Mouse (Mus musculus) myocyte (in vitro differentiated cells): ENCODE data around the gene Maneal. TPM values are rescaled to one million over a fixed set of nuclear protein-coding genes. Genes with fewer than 3 reads are reported as not detected.

Source experiments
- H3K27me3 ChIP-seq: one replicate; pipeline ENCODE4 v1.6.1; 2011; ENCODE audit not compliant: control insufficient read depth, insufficient read depth, insufficient read length
- H3K36me3 ChIP-seq: one replicate; pipeline ENCODE4 v1.6.1; 2011; ENCODE audit not compliant: control insufficient read depth, insufficient read depth
- H3K4me2 ChIP-seq: one replicate; pipeline ENCODE4 v1.6.1; 2011; ENCODE audit warnings: low read depth, control low read depth
- H3K4me3 ChIP-seq: one replicate; pipeline ENCODE4 v1.5.1; 2011; ENCODE audit warnings: mild to moderate bottlenecking, control low read depth, moderate library complexity
- H3K79me2 ChIP-seq: one replicate; pipeline ENCODE4 v1.6.1; 2011; ENCODE audit not compliant: control insufficient read depth, insufficient read depth
- H3ac ChIP-seq: one replicate; pipeline ENCODE4 v1.6.1; 2011; ENCODE audit not compliant: control insufficient read depth, insufficient read length
- CEBPB ChIP-seq: IDR thresholded peaks from 2 replicates; pipeline ENCODE4 v1.6.1; 2011; ENCODE audit warnings: mild to moderate bottlenecking, moderate library complexity; ENCODE audit not compliant: poor library complexity, insufficient read depth, severe bottlenecking
- E2F4 ChIP-seq: IDR thresholded peaks from one replicate; pipeline ENCODE4 v1.6.1; 2011; ENCODE audit warnings: mild to moderate bottlenecking, control low read depth, moderate library complexity; ENCODE audit not compliant: insufficient read depth
- MAX ChIP-seq: IDR thresholded peaks from one replicate; pipeline ENCODE4 v1.6.1; 2011; ENCODE audit warnings: low read depth, mild to moderate bottlenecking, control low read depth
- MYOD1 ChIP-seq, 3 experiments: IDR thresholded peaks; one replicate each; pipeline ENCODE4 v1.6.1; 2011; ENCODE audit warnings: control low read depth in 2 of 3, low read depth in 2 of 3, mild to moderate bottlenecking in 2 of 3, moderate library complexity in 1 of 3; ENCODE audit not compliant: insufficient read length in 2 of 3, control insufficient read depth in 1 of 3
- MYOG ChIP-seq, 3 experiments: IDR thresholded peaks; one replicate each; pipeline ENCODE4 v1.6.1; 2011; ENCODE audit warnings: control low read depth in 2 of 3, low read depth in 2 of 3, mild to moderate bottlenecking in 2 of 3; ENCODE audit not compliant: insufficient read length in 2 of 3, control insufficient read depth in 1 of 3, insufficient read depth in 1 of 3
- POLR2A ChIP-seq: IDR thresholded peaks from one replicate; pipeline ENCODE4 v1.6.1; 2011; ENCODE audit warnings: low read depth, mild to moderate bottlenecking, control low read depth, moderate library complexity; ENCODE audit not compliant: insufficient read length
- POLR2AphosphoS2 ChIP-seq: IDR thresholded peaks from one replicate; pipeline ENCODE4 v1.6.1; 2011; ENCODE audit warnings: low read depth, control low read depth; ENCODE audit not compliant: insufficient read length
- REST ChIP-seq: IDR thresholded peaks from one replicate; pipeline ENCODE4 v1.6.1; 2011; ENCODE audit warnings: mild to moderate bottlenecking, control low read depth, moderate library complexity; ENCODE audit not compliant: insufficient read depth, insufficient read length
- SRF ChIP-seq: IDR thresholded peaks from one replicate; pipeline ENCODE4 v1.6.1; 2011; ENCODE audit warnings: low read depth; ENCODE audit not compliant: control insufficient read depth, insufficient read length
- TCF12 ChIP-seq: IDR thresholded peaks from one replicate; pipeline ENCODE4 v1.6.1; 2011; ENCODE audit warnings: mild to moderate bottlenecking, control low read depth; ENCODE audit not compliant: poor library complexity, insufficient read depth, severe bottlenecking
- TCF3 ChIP-seq: IDR thresholded peaks from one replicate; pipeline ENCODE4 v1.6.1; 2011; ENCODE audit warnings: low read depth, control low read depth; ENCODE audit not compliant: insufficient read length
- USF1 ChIP-seq: IDR thresholded peaks from one replicate; pipeline ENCODE4 v1.6.1; 2011; ENCODE audit warnings: low read depth, mild to moderate bottlenecking, control low read depth, moderate library complexity
- polyA plus RNA-seq: library from polyadenylated mRNA; unstranded; fragments of >200 nt; fragmentation: generic; extraction: Trizol; gene quantifications from one replicate; pipeline ENCODE4 v1.2.1, GENCODE M21; 2012; ENCODE audit warnings: missing spikeins

Maneal gene
- polyA plus RNA-seq, 1 experiment = not detected

GRCm38 (mm10) chr4:124838035-124838700 lies 23.8 kb downstream of the Maneal start:
- H3K27me3 ChIP-seq = no peaks in the 10 kb centered on the region
- no peak overlapping the region for H3K4me2 ChIP-seq
- no peaks in the 10 kb centered on the region for H3K79me2 ChIP-seq
- no peak overlapping the region for H3K4me3 ChIP-seq
- no peak overlapping the region for H3ac ChIP-seq
- TF ChIP-seq USF1 (no peak), REST (no peak), MAX (no peak), MYOD1 (IDR thresholded peaks at IDR 0.05; ENCODE audit: control insufficient read depth in 1 of 3, insufficient read length in 2 of 3, low read depth in 2 of 3) (no peak), CEBPB (no peak), POLR2A (no peak), E2F4 (no peak), POLR2AphosphoS2 (no peak), SRF (no peak), TCF3 (no peak), MYOG (IDR thresholded peaks at IDR 0.05; ENCODE audit: control insufficient read depth in 1 of 3, insufficient read depth in 1 of 3, insufficient read length in 2 of 3, low read depth in 2 of 3) (no peak), TCF12 (no peak)
- peaks cover 3% of the 10 kb centered on the region for H3K36me3 ChIP-seq

DNA sequence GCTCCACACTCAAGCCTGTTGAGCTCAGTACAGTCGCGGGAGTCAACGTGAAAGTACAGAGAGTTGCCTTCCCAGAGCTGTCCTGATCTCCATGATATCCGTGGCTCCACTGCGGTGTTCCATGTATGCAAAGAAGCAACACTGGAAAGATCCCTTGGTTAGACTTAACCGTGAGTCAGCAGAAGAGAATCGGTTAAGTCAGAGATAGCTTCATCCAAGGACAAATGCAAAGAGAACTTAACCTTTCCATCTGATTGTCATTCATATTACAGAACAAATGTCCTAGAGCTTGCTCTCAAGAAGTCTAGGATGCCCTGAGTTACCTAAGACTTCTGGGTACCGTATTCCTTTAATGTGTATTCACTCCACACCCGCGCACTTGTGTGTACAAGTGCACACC lies 29.2 kb downstream of the Maneal start:
- H3K36me3 ChIP-seq = peaks cover 3% of the 10 kb centered on the region

GRCm38 (mm10) chr4:124829671-124830070 lies 32.3 kb downstream of the Maneal start:
- peaks cover 3% of the 10 kb centered on the region for H3K36me3 ChIP-seq
- no peak for TF ChIP-seq SRF
- TF ChIP-seq USF1 = no peak
- TF ChIP-seq CEBPB = no peak
- no peak for TF ChIP-seq REST
- TF ChIP-seq MAX = no peak
- no peak for TF ChIP-seq POLR2AphosphoS2
- TF ChIP-seq MYOD1 (IDR thresholded peaks at IDR 0.05; ENCODE audit: control insufficient read depth in 1 of 3, insufficient read length in 2 of 3, low read depth in 2 of 3) = no peak
- TF ChIP-seq E2F4 = no peak
- TF ChIP-seq TCF12 = no peak
- TF ChIP-seq TCF3 = no peak
- TF ChIP-seq MYOG (IDR thresholded peaks at IDR 0.05; ENCODE audit: control insufficient read depth in 1 of 3, insufficient read depth in 1 of 3, insufficient read length in 2 of 3, low read depth in 2 of 3) = no peak
- no peak for TF ChIP-seq POLR2A

More for the DNA sequence above, 29.2 kb downstream of the Maneal start:
- H3ac ChIP-seq = no peak overlapping the region
- H3K4me2 ChIP-seq = no peak overlapping the region
- TF ChIP-seq POLR2AphosphoS2 (no peak), MAX (no peak), MYOD1 (IDR thresholded peaks at IDR 0.05; ENCODE audit: control insufficient read depth in 1 of 3, insufficient read length in 2 of 3, low read depth in 2 of 3) (no peak), USF1 (no peak), CEBPB (no peak), TCF3 (no peak), TCF12 (no peak), MYOG (IDR thresholded peaks at IDR 0.05; ENCODE audit: control insufficient read depth in 1 of 3, insufficient read depth in 1 of 3, insufficient read length in 2 of 3, low read depth in 2 of 3) (no peak), POLR2A (no peak), SRF (no peak), REST (no peak), E2F4 (no peak)
- no peak overlapping the region for H3K4me3 ChIP-seq
- no peaks in the 10 kb centered on the region for H3K27me3 ChIP-seq
- H3K79me2 ChIP-seq = no peaks in the 10 kb centered on the region

GRCm38 (mm10) chr4:124825371-124825965 lies 36.5 kb downstream of the Maneal start:
- no peak overlapping the region for H3ac ChIP-seq
- H3K4me2 ChIP-seq = no peak overlapping the region
- H3K4me3 ChIP-seq = no peak overlapping the region
- no peaks in the 10 kb centered on the region for H3K79me2 ChIP-seq
- TF ChIP-seq MYOG (IDR thresholded peaks at IDR 0.05; ENCODE audit: control insufficient read depth in 1 of 3, insufficient read depth in 1 of 3, insufficient read length in 2 of 3, low read depth in 2 of 3) (no peak), CEBPB (no peak), REST (no peak), TCF3 (no peak), USF1 (no peak), SRF (no peak), MAX (no peak), MYOD1 (IDR thresholded peaks at IDR 0.05; ENCODE audit: control insufficient read depth in 1 of 3, insufficient read length in 2 of 3, low read depth in 2 of 3) (no peak), POLR2A (no peak), E2F4 (no peak), TCF12 (no peak), POLR2AphosphoS2 (no peak)
- H3K36me3 ChIP-seq = peaks cover 8% of the 10 kb centered on the region
- no peaks in the 10 kb centered on the region for H3K27me3 ChIP-seq

More at GRCm38 (mm10) chr4:124829671-124830070, 32.3 kb downstream of the Maneal start:
- Histone ChIP-seq H3K79me2 (no peaks in the 10 kb centered on the region), H3K27me3 (no peaks in the 10 kb centered on the region), H3ac (no peak overlapping the region), H3K4me2 (peak overlapping the region; percentile 18), H3K4me3 (no peak overlapping the region)
